Mouse (Mus musculus) limb, embryonic 14.5 days (tissue): Measurements from ENCODE around the gene Tshz2. TPM values are rescaled to one million over a fixed set of nuclear protein-coding genes. Genes with fewer than 3 reads are reported as not detected.

Source experiments
- ATAC-seq: fragments of 200-750 bp; cut with Nextera tagmentation; 2 replicates; pipeline ENCODE4 v1.8.0; 2017; ENCODE audit warnings: low read depth, moderate number of reproducible peaks, moderate TSS enrichment; ENCODE audit not compliant: low FRiP score
- DNase-seq: peaks from one replicate; pipeline ENCODE4 v3.0.0-alpha.2; 2015; ENCODE audit warnings: low spot score
- H3K27ac ChIP-seq: fragments of 300-500 bp; sonication (generic); replicated peaks from 2 replicates; pipeline ENCODE4 v1.5.1; 2014; ENCODE audit warnings: low read depth, mild to moderate bottlenecking, low read length, moderate library complexity, mixed read lengths
- H3K27me3 ChIP-seq: fragments of 300-500 bp; sonication (generic); 2 replicates; pipeline ENCODE4 v1.6.1; 2014; ENCODE audit warnings: low read length, mixed read lengths; ENCODE audit not compliant: control insufficient read depth, insufficient read depth
- H3K36me3 ChIP-seq: fragments of 300-500 bp; sonication (generic); 2 replicates; pipeline ENCODE4 v1.6.1; 2014; ENCODE audit warnings: mild to moderate bottlenecking, low read length, moderate library complexity, mixed read lengths; ENCODE audit not compliant: control insufficient read depth, insufficient read depth
- H3K4me1 ChIP-seq: fragments of 300-500 bp; sonication (generic); 2 replicates; pipeline ENCODE4 v1.6.1; 2014; ENCODE audit warnings: antibody characterized with exemption, low read length, mixed read lengths; ENCODE audit not compliant: control insufficient read depth, insufficient read depth
- H3K4me2 ChIP-seq: fragments of 300-500 bp; sonication (generic); replicated peaks from 2 replicates; pipeline ENCODE4 v1.6.1; 2014; ENCODE audit warnings: low read depth, mild to moderate bottlenecking, low read length, moderate library complexity; ENCODE audit not compliant: severe bottlenecking
- H3K4me3 ChIP-seq: fragments of 300-500 bp; sonication (generic); replicated peaks from 2 replicates; pipeline ENCODE4 v1.5.1; 2014; ENCODE audit warnings: low read length
- H3K9ac ChIP-seq: fragments of 300-500 bp; sonication (generic); 2 replicates; pipeline ENCODE4 v1.6.1; 2014; ENCODE audit warnings: mild to moderate bottlenecking, low read depth, low read length, moderate library complexity; ENCODE audit not compliant: severe bottlenecking
- H3K9me3 ChIP-seq: fragments of 300-500 bp; sonication (generic); 2 replicates; pipeline ENCODE4 v1.6.1; 2016; ENCODE audit warnings: low read length; ENCODE audit not compliant: control insufficient read depth
- POLR2A ChIP-seq: fragments of 200-500 bp; IDR thresholded peaks from 2 replicates; pipeline ENCODE4 v1.8.0; 2012; ENCODE audit warnings: inconsistent platforms, mild to moderate bottlenecking, moderate library complexity, borderline replicate concordance; ENCODE audit not compliant: insufficient read depth, insufficient read length; ENCODE audit errors: extremely low read depth
- WGBS: fragments of 180-500 bp; shearing (Covaris S2); extraction: QIAGEN DNeasy Blood & Tissue Kit; methylation state at CpG from one replicate; pipeline ENCODE4 v1.1.7; 2014; 5-methylcytosine and 5-hydroxymethylcytosine counted together
- polyA plus RNA-seq, 2 experiments: library from polyadenylated mRNA; depleted of rRNA in 1 of 2; stranded (reverse) in 1 of 2; unstranded in 1 of 2; fragments of >200 nt; fragmentation: Nextera tagmentation in 1 of 2; extraction: Ambion mirVana in 1 of 2; gene quantifications; 2 replicates each; pipeline versions ENCODE4 v1.2.1 to v1.2.3; 2012 to 2014

Tshz2 gene
- polyA plus RNA-seq, 2 experiments: 7.3 to 29.2 TPM

DNA sequence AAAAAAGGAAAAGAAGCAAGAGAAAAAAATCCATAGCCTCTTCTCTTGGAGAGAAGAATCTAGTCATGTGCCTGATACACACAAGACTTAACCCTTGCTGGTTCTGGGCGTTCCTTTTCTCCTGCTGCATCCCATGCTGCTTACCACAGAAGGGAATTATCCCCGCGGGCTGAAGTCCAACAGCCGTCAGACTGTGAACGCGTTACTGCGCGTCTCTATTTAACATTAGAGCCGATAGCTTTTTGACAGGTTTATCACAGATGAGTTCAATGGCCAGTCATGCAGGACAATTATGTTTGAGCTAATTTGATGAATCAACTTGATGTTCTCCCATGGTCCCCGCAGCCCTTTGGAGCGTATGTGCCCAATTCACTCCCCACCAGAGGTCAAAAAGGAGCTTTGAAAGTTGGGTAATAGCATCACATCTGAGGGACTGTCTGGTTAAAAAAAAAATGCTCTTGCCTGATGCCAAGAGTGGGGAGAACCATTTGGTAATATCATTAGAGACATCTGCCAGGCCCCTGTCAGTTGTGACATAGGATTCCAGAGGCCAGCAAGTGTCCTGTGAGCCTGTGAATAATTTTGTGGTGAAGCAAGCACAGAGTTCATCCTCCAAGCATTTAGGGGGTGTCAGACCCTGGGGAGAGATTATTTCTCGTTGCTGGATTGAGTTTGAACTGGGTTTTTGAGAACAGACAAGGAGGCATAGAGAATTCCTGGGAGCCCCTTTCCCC, 54.1 kb downstream of the Tshz2 start:
- H3K36me3 ChIP-seq: no peaks in the 10 kb centered on the region
- no peak for TF ChIP-seq POLR2A
- H3K27ac ChIP-seq: no peak overlapping the region
- H3K27me3 ChIP-seq: no peaks in the 10 kb centered on the region
- no peak overlapping the region for H3K4me3 ChIP-seq
- WGBS: 75% methylated on average over 12 of the region's 12 CpGs
- no peak overlapping the region for H3K9ac ChIP-seq
- no peak overlapping the region for H3K4me2 ChIP-seq
- DNase-seq (no peak), ATAC-seq (no peak)
- no peaks in the 10 kb centered on the region for H3K9me3 ChIP-seq
- no peaks in the 10 kb centered on the region for H3K4me1 ChIP-seq

DNA sequence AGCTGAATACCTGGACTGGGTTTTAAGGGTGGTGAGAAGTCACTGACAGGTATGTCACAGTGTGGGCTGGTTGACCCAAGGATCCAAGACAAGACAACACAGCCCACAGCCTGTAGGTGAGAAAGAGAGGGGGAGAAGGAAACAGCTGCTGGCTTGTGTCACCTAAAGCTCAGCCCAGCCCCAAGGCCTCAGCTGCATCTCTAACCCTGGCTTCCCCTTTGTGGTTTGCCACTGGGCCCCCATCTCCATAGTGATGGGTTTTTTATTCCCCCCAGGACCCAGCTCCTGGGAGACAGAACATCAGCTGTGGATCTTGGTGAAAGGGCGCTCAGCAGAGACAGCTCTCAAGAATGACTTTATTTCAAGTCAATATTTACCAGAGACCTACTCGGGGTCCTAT, 57.2 kb downstream of the Tshz2 start:
- H3K4me1 ChIP-seq: peaks cover 4% of the 10 kb centered on the region; the same call in 1 of the 2 replicates
- no peak overlapping the region for H3K4me2 ChIP-seq
- H3K36me3 ChIP-seq: no peaks in the 10 kb centered on the region
- H3K9ac ChIP-seq: no peak overlapping the region
- WGBS: 84% methylated on average over 2 of the region's 2 CpGs
- no peak for TF ChIP-seq POLR2A
- no peaks in the 10 kb centered on the region for H3K9me3 ChIP-seq
- no peak overlapping the region for H3K27ac ChIP-seq
- H3K4me3 ChIP-seq: no peak overlapping the region
- no peak for DNase-seq
- no peak for ATAC-seq
- H3K27me3 ChIP-seq: no peaks in the 10 kb centered on the region

DNA sequence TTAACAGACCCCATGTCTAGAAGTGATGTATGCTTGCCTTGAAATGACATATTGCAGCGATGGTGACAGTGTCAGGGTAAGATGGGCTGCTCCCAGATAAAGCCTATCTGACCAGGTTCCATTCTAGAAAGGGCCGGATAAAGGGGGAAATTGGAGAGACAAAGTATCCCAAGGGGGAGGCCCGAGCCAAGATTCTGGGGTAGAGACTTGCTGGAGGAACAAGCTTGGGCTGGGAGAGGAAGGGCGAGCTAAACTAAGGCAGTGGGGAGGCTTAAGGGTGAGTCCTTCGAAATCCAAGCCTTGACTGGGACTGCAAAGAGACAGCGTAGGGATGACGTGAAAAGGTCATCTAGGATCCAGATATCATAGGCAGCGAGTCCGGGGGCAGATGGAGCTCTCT, 61.7 kb downstream of the Tshz2 start:
- no peak for TF ChIP-seq POLR2A
- Histone ChIP-seq H3K27me3 (no peaks in the 10 kb centered on the region), H3K4me3 (no peak overlapping the region), H3K36me3 (no peaks in the 10 kb centered on the region), H3K9me3 (no peaks in the 10 kb centered on the region), H3K4me1 (peaks cover 5% of the 10 kb centered on the region; the same call in 1 of the 2 replicates), H3K9ac (no peak overlapping the region), H3K4me2 (no peak overlapping the region), H3K27ac (no peak overlapping the region)
- ATAC-seq: no peak
- 83% methylated on average over 9 of the region's 9 CpGs for WGBS
- DNase-seq: no peak

DNA sequence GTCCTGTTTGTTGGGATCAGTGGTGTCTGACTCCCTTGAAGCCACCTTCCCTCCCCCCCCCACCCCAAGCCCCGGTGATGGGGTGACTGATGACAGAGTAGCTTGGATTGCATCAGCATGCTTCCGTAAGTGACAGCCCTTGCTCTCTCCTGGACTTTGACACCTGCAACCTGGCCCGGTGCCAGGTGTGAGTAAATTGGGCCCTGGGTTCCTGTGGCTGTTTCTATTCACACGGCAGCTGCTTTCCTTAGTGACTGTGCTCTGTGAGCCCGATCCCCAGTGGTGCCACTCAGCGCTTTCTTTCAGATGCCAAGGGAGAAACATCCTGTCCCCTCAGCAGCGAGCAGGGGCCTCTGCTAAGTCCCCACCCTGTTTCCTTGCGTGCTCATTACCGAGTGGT, 62.2 kb downstream of the Tshz2 start:
- Histone ChIP-seq H3K27ac (no peak overlapping the region), H3K9ac (no peak overlapping the region), H3K27me3 (no peaks in the 10 kb centered on the region), H3K36me3 (no peaks in the 10 kb centered on the region), H3K4me1 (peaks cover 5% of the 10 kb centered on the region; the same call in 1 of the 2 replicates), H3K4me3 (no peak overlapping the region), H3K9me3 (no peaks in the 10 kb centered on the region), H3K4me2 (no peak overlapping the region)
- ATAC-seq (no peak), DNase-seq (no peak)
- no peak for TF ChIP-seq POLR2A
- WGBS: 65% methylated on average over 9 of the region's 9 CpGs

DNA sequence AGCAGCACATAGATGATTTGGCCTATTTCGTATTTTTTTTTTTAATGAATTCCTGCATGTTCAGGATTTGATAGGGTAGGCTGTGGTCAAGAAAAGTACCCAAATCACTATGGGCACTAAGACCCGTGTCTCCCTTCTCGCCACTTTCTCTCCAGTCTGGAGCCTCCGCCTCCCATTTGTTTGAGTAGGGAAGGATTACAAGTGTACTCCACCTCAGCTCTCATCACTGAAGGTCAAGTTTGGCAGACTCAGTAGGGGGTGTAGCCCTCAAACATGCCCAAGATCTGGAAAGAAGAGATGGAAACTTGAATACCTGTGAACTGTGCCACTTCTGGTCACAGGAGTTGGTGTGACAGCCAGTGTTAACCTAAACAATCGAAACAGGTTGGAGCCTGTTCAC, 66.3 kb downstream of the Tshz2 start:
- Histone ChIP-seq H3K27me3 (no peaks in the 10 kb centered on the region), H3K27ac (no peak overlapping the region), H3K4me2 (no peak overlapping the region), H3K4me3 (no peak overlapping the region), H3K9ac (no peak overlapping the region), H3K36me3 (no peaks in the 10 kb centered on the region), H3K9me3 (no peaks in the 10 kb centered on the region), H3K4me1 (peaks cover 9% of the 10 kb centered on the region; the same call in 1 of the 2 replicates)
- no peak for TF ChIP-seq POLR2A
- no peak for ATAC-seq
- DNase-seq: no peak
- WGBS: 88% methylated on average over 5 of the region's 5 CpGs
